Mouse (Mus musculus) bone marrow macrophage, adult 2 months (primary cell): ENCODE results near the gene Tmem139.

Experiments used
- CTCF ChIP-seq: IDR thresholded peaks from 2 replicates; pipeline ENCODE4 v1.5.1; 2012; ENCODE audit warnings: low read depth, mild to moderate bottlenecking, low read length, moderate library complexity
- POLR2A ChIP-seq: IDR thresholded peaks from 2 replicates; pipeline ENCODE4 v1.6.1; 2012; ENCODE audit warnings: mild to moderate bottlenecking, low read depth, low read length, borderline replicate concordance

- TF ChIP-seq CTCF (no peak), POLR2A (no peak)
These were observed 24.4 kb upstream of the Tmem139 start for GRCm38 (mm10) chr6:42237276-42237805.
